8 mouse cellular contexts compared by ENCODE assay signal in genomic region chr11:60351925-60352371, GRCm38 (mm10). TPM values are rescaled to one million over a fixed set of nuclear protein-coding genes. Genes with fewer than 3 reads are reported as not detected.
A peak's percentile ranks its signal among the peaks of the same experiment; 100 is the strongest.
DNase-seq lines count a peak whose midpoint lies in the region; ATAC-seq lines count a peak whose summit lies in the region.

No protein-coding gene starts in this region.

- H3K9me3 ChIP-seq in liver, embryonic 11.5 days (ENCODE audit: control insufficient read depth, low read length), result no peaks in the 10 kb centered on the region
- H3K9me3 ChIP-seq in neural tube, embryonic 15.5 days (replicated peaks), result no peaks in the 10 kb centered on the region

- no peaks in the 10 kb centered on the region for H3K36me3 ChIP-seq in liver, embryonic 11.5 days (ENCODE audit: control insufficient read depth, insufficient read depth, low read length)
- no peaks in the 10 kb centered on the region for H3K36me3 ChIP-seq in neural tube, embryonic 15.5 days

- H3K4me3 ChIP-seq in liver, embryonic 11.5 days (ENCODE audit: low read depth, low read length), result peak overlapping the region; percentile 78
- H3K4me3 ChIP-seq in neural tube, embryonic 15.5 days (replicated peaks), result peak overlapping the region; percentile 86

- H3K27me3 ChIP-seq in liver, embryonic 11.5 days (replicated peaks; ENCODE audit: control insufficient read depth, insufficient read depth, low read length), result no peaks in the 10 kb centered on the region
- no peaks in the 10 kb centered on the region for H3K27me3 ChIP-seq in neural tube, embryonic 15.5 days (replicated peaks)

- H3K9ac ChIP-seq in liver, embryonic 11.5 days (ENCODE audit: low read depth, low read length), result peak overlapping the region; percentile 79
- peak overlapping the region; percentile 71 for H3K9ac ChIP-seq in neural tube, embryonic 15.5 days (replicated peaks)

- H3K4me2 ChIP-seq in liver, embryonic 11.5 days, result peak overlapping the region; percentile 99
- peak overlapping the region; percentile 85 for H3K4me2 ChIP-seq in neural tube, embryonic 15.5 days

- 17% methylated on average over 11 of the region's 11 CpGs for WGBS in liver, embryonic 11.5 days
- 30% methylated on average over 11 of the region's 11 CpGs for WGBS in neural tube, embryonic 15.5 days

- H3K4me1 ChIP-seq in liver, embryonic 11.5 days (replicated peaks; ENCODE audit: control insufficient read depth, insufficient read depth, low read length), result peaks cover 9% of the 10 kb centered on the region
- peaks cover 28% of the 10 kb centered on the region for H3K4me1 ChIP-seq in neural tube, embryonic 15.5 days

- peak; percentile 47 for DNase-seq in kidney, adult 11 months
- DNase-seq in kidney, adult 18-20 months, result no peak
- DNase-seq in cerebellum, postnatal 10 days, result peak; percentile 67 to 68
- DNase-seq in heart, adult 18-20 months, result peak; percentile 67
- DNase-seq in kidney, adult 8-10 months, result peak; percentile 37 to 44
- no peak for DNase-seq in liver, embryonic 11.5 days (ENCODE audit: low spot score)

- no peak for ATAC-seq in liver, embryonic 11.5 days (replicated peaks; ENCODE audit: low FRiP score)
- ATAC-seq in neural tube, embryonic 15.5 days (ENCODE audit: low FRiP score), result no peak
- ATAC-seq in erythroid progenitor cell, adult 5-6 weeks (replicated peaks; ENCODE audit: low FRiP score, poor library complexity, severe bottlenecking), result no peak

- peak overlapping the region; percentile 53; the same call in 1 of the 2 replicates for H3K27ac ChIP-seq in liver, embryonic 11.5 days (ENCODE audit: low read depth, low read length)
- peak overlapping the region; percentile 87 for H3K27ac ChIP-seq in neural tube, embryonic 15.5 days (replicated peaks)

RNA-seq across cellular contexts. Expression of gene Tom1l2, which starts 0.8 kb away (rescaled TPM):
- 100 to 1,000 TPM; 107 to 116 TPM for total RNA-seq in heart, adult 18-20 months (2021)
- polyA plus RNA-seq in liver, embryonic 11.5 days (2014; fragmentation: Nextera tagmentation; extraction: Ambion mirVana), result 12.6 and 12.8 TPM in 2 replicates
- polyA plus RNA-seq in neural tube, embryonic 15.5 days (2015; fragmentation: Nextera tagmentation; extraction: Ambion mirVana), result 66.3 and 68.9 TPM in 2 replicates
- 3.8 and 9.7 TPM in 2 replicates for total RNA-seq in erythroid progenitor cell, adult 5-6 weeks (2015; ENCODE audit: low replicate concordance)
- total RNA-seq in erythroid progenitor cell, adult 5-6 weeks (2017; ENCODE audit: low replicate concordance), result 3.6 and 3.9 TPM in 2 replicates

RNA-seq across cellular contexts. Expression of gene Drc3, which starts 1.2 kb away (rescaled TPM):
- total RNA-seq in heart, adult 18-20 months (2021), result 1 to 10 TPM; 3.3 TPM
- polyA plus RNA-seq in liver, embryonic 11.5 days (2014; fragmentation: Nextera tagmentation; extraction: Ambion mirVana), result 1.3 and 1.6 TPM in 2 replicates
- 5.3 and 6.2 TPM in 2 replicates for polyA plus RNA-seq in neural tube, embryonic 15.5 days (2015; fragmentation: Nextera tagmentation; extraction: Ambion mirVana)
- total RNA-seq in erythroid progenitor cell, adult 5-6 weeks (2015; ENCODE audit: low replicate concordance), result not detected in 2 replicates
- total RNA-seq in erythroid progenitor cell, adult 5-6 weeks (2017; ENCODE audit: low replicate concordance), result not detected in 2 replicates

Comparison
In these comparisons a context has a peak if more than half of its experiments do, and no peak if none do; other contexts are left out.
1. DNase-seq: peak in kidney, adult 11 months (single experiment), cerebellum, postnatal 10 days (2 of 2), heart, adult 18-20 months (2 of 2) and kidney, adult 8-10 months (2 of 2); none in kidney, adult 18-20 months (single experiment) and liver, embryonic 11.5 days (single experiment).
2. RNA of gene Tom1l2, which starts 0.8 kb away (total RNA-seq): 107 to 116 TPM in heart, adult 18-20 months; 3.6 to 9.7 TPM in erythroid progenitor cell, adult 5-6 weeks; every median in the first group is over 10 times any median in the second.
3. RNA of gene Drc3, which starts 1.2 kb away (total RNA-seq): 3.3 TPM in heart, adult 18-20 months; not detected in erythroid progenitor cell, adult 5-6 weeks; every median in the first group is over 4 times any median in the second.